Mouse (Mus musculus): ENCODE data around the gene Rgs6.

DNA sequence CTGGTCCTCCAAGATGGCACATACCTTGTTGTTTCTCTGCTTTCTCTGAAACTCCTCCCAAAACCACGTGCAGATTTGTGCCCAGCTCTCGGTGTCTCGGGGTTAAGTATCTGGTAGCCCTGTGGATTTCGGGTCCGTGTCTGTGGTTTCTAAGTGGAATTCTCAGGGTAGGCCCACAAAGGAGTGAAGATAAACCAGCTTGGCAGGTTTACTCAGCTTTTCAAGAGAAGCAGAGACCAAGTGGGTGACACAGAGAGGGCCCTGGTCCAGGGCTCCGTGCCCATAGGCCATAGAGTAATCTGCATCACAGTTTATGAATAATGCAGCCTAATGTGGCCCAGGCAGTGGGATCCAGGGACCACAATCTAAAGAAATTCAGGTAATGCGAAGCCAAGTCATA, 113.3 kb downstream of the Rgs6 start:
- no peak for TF ChIP-seq GATA1 (IDR thresholded peaks at IDR 0.05; ENCODE audit: borderline replicate concordance, low read length)
- TF ChIP-seq FLI1 (IDR thresholded peaks at IDR 0.05; ENCODE audit: low read length): no peak

Measured in megakaryocyte, embryonic 14.5 days (primary cell).